Mouse (Mus musculus): ENCODE measurements around the gene Dnaaf5.

GRCm38 (mm10) chr5:139174556-139175547, 24.8 kb downstream of the Dnaaf5 start:
- TF ChIP-seq POLR2A (IDR thresholded peaks at IDR 0.05; ENCODE audit: insufficient read length, low read depth) (no peak), MYOG (IDR thresholded peaks at IDR 0.05; ENCODE audit: control insufficient read depth in 1 of 3, insufficient read depth in 1 of 3, insufficient read length in 2 of 3, low read depth in 2 of 3) (no peak)
